Mouse (Mus musculus) cortical plate, adult 2 months (tissue): ENCODE measurements around the gene Slc16a11.

Experiments
- CTCF ChIP-seq: fragments of 200-500 bp; IDR thresholded peaks from 2 replicates; pipeline ENCODE4 v1.5.1; 2011; ENCODE audit warnings: mild to moderate bottlenecking, control low read depth, low read length; ENCODE audit not compliant: insufficient read depth; ENCODE audit errors: extremely low read depth
- POLR2A ChIP-seq: fragments of 200-500 bp; IDR thresholded peaks from 2 replicates; pipeline ENCODE4 v1.6.1; 2011; ENCODE audit warnings: mild to moderate bottlenecking, low read length, control low read depth; ENCODE audit not compliant: insufficient read depth; ENCODE audit errors: extremely low read depth

DNA sequence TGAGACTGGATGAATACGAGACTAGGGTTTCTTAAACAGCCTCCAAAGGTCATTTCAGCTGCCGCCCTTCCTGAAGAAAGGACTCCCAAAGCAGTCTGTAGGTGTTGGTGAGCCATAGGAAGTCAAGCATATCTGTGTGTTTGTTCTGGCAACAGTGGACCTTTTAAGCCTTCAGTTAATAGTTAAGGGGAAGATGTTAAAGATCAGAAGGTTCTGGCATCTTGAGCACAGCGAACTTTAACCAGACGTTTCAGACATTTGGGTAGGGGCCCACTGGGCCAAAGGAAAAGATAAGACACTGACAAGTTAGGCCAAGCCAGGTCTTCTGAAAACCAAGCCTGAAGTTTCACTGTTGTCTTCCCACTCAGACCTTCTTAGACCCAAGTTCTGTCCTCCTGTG, 5.5 kb downstream of the Slc16a11 start:
- TF ChIP-seq CTCF (no peak), POLR2A (no peak)
